Mouse (Mus musculus) liver, postnatal 0 days (tissue): ENCODE results near the gene Ttc39d. TPM values are rescaled to one million over a fixed set of nuclear protein-coding genes. Genes with fewer than 3 reads are reported as not detected.

Source experiments
- ATAC-seq: fragments of 200-750 bp; cut with Nextera tagmentation; 2 replicates; pipeline ENCODE4 v1.8.0; 2017; ENCODE audit warnings: mild to moderate bottlenecking, moderate library complexity
- DNase-seq: peaks from one replicate; pipeline ENCODE4 v3.0.0-alpha.2; 2016
- H3K27ac ChIP-seq: fragments of 300-500 bp; sonication (generic); 2 replicates; pipeline ENCODE4 v1.5.1; 2014; ENCODE audit warnings: antibody characterized with exemption, moderate library complexity, mild to moderate bottlenecking, low read depth
- H3K27me3 ChIP-seq: fragments of 300-500 bp; sonication (generic); 2 replicates; pipeline ENCODE4 v1.6.1; 2014; ENCODE audit warnings: low read length, control low read depth, mixed read lengths; ENCODE audit not compliant: insufficient read depth
- H3K36me3 ChIP-seq: fragments of 300-500 bp; sonication (generic); replicated peaks from 2 replicates; pipeline ENCODE4 v1.6.1; 2014; ENCODE audit warnings: mild to moderate bottlenecking, control low read depth, low read length, moderate library complexity, mixed read lengths; ENCODE audit not compliant: insufficient read depth
- H3K4me1 ChIP-seq: fragments of 300-500 bp; sonication (generic); 2 replicates; pipeline ENCODE4 v1.6.1; 2014; ENCODE audit warnings: antibody characterized with exemption, mild to moderate bottlenecking, control low read depth; ENCODE audit not compliant: insufficient read depth
- H3K4me2 ChIP-seq: fragments of 300-500 bp; sonication (generic); 2 replicates; pipeline ENCODE4 v1.6.1; 2014; ENCODE audit warnings: low read depth, mild to moderate bottlenecking, low read length, moderate library complexity, mixed read lengths
- H3K4me3 ChIP-seq: fragments of 300-500 bp; sonication (generic); 2 replicates; pipeline ENCODE4 v1.5.1; 2014; ENCODE audit warnings: low read depth, low read length
- H3K9ac ChIP-seq: fragments of 300-500 bp; sonication (generic); replicated peaks from 2 replicates; pipeline ENCODE4 v1.6.1; 2014; ENCODE audit warnings: mild to moderate bottlenecking, moderate library complexity
- H3K9me3 ChIP-seq: fragments of 300-500 bp; sonication (generic); 2 replicates; pipeline ENCODE4 v1.6.1; 2016; ENCODE audit warnings: mild to moderate bottlenecking, control low read depth, low read length, mixed read lengths
- CTCF ChIP-seq: sonication (generic); IDR thresholded peaks from 2 replicates; pipeline ENCODE4 v1.5.1; 2016; ENCODE audit warnings: antibody characterized with exemption, low read depth
- EP300 ChIP-seq: IDR thresholded peaks from 2 replicates; pipeline ENCODE4 v1.6.1; 2016; ENCODE audit warnings: antibody characterized with exemption, low read depth, mild to moderate bottlenecking
- WGBS: fragments of 180-500 bp; shearing (Covaris S2); extraction: QIAGEN DNeasy Blood & Tissue Kit; methylation state at CpG from one replicate; pipeline ENCODE4 v1.1.7; 2014; ENCODE audit not compliant: insufficient replicate concordance; 5-methylcytosine and 5-hydroxymethylcytosine counted together
- polyA plus RNA-seq: library from polyadenylated mRNA; unstranded; fragments of >200 nt; fragmentation: Nextera tagmentation; extraction: Ambion mirVana; gene quantifications from 2 replicates; pipeline ENCODE4 v1.2.1, GENCODE M21; 2015

Ttc39d gene
- polyA plus RNA-seq, 1 experiment from 2014 or later = not detected

GRCm38 (mm10) chr17:80236805-80237204, 29.5 kb downstream of the Ttc39d start:
- no peaks in the 10 kb centered on the region for H3K4me1 ChIP-seq
- 73% methylated on average over 3 of the region's 3 CpGs for WGBS
- H3K9me3 ChIP-seq = no peaks in the 10 kb centered on the region
- no peak for DNase-seq
- no peak overlapping the region for H3K9ac ChIP-seq
- peaks cover 12% of the 10 kb centered on the region for H3K36me3 ChIP-seq
- 0 out of 2 replicates have a peak overlapping the region, but pooled peaks have one; percentile 7 for H3K27ac ChIP-seq
- ATAC-seq = 0 out of 2 replicates have a peak, but pooled peaks have one; percentile 23
- TF ChIP-seq CTCF (no peak), EP300 (no peak)
- no peak overlapping the region for H3K4me3 ChIP-seq
- H3K27me3 ChIP-seq = no peaks in the 10 kb centered on the region
- no peak overlapping the region for H3K4me2 ChIP-seq

GRCm38 (mm10) chr17:80237475-80237874, 30.2 kb downstream of the Ttc39d start:
- H3K36me3 ChIP-seq = peaks cover 17% of the 10 kb centered on the region
- H3K27me3 ChIP-seq = no peaks in the 10 kb centered on the region
- no peak for TF ChIP-seq CTCF
- TF ChIP-seq EP300 = no peak
- H3K9ac ChIP-seq = no peak overlapping the region
- H3K4me2 ChIP-seq = no peak overlapping the region
- no peak overlapping the region for H3K27ac ChIP-seq
- 76% methylated on average over 5 of the region's 5 CpGs for WGBS
- H3K4me1 ChIP-seq = no peaks in the 10 kb centered on the region
- DNase-seq (no peak), ATAC-seq (no peak)
- no peaks in the 10 kb centered on the region for H3K9me3 ChIP-seq
- no peak overlapping the region for H3K4me3 ChIP-seq

- Histone ChIP-seq H3K9ac (no peak overlapping the region), H3K27ac (no peak overlapping the region), H3K36me3 (peaks cover 33% of the 10 kb centered on the region), H3K27me3 (no peaks in the 10 kb centered on the region), H3K4me1 (0 out of 2 replicates have a peak, but pooled peaks cover 3% of the 10 kb centered on the region), H3K9me3 (no peaks in the 10 kb centered on the region), H3K4me2 (no peak overlapping the region), H3K4me3 (no peak overlapping the region)
- ATAC-seq (no peak), DNase-seq (no peak)
- WGBS = 85% methylated on average over 9 of the region's 9 CpGs
- TF ChIP-seq EP300 (no peak), CTCF (0 out of 2 replicates have a peak, but pooled peaks have one; percentile 9)
Observed at GRCm38 (mm10) chr17:80241594-80241993, 34.3 kb downstream of the Ttc39d start.

- DNase-seq (no peak), ATAC-seq (peak; percentile 82)
Observed at GRCm38 (mm10) chr17:80243116-80243515, 35.9 kb downstream of the Ttc39d start.

GRCm38 (mm10) chr17:80252757-80253525, 45.7 kb downstream of the Ttc39d start:
- peaks cover 64% of the 10 kb centered on the region for H3K36me3 ChIP-seq
- 64% methylated on average over 13 of the region's 13 CpGs for WGBS

More at GRCm38 (mm10) chr17:80243116-80243515, 35.9 kb downstream of the Ttc39d start:
- H3K4me3 ChIP-seq = no peak overlapping the region
- no peaks in the 10 kb centered on the region for H3K9me3 ChIP-seq
- no peak overlapping the region for H3K4me2 ChIP-seq
- no peaks in the 10 kb centered on the region for H3K27me3 ChIP-seq
- H3K9ac ChIP-seq = no peak overlapping the region
- peaks cover 41% of the 10 kb centered on the region for H3K36me3 ChIP-seq
- WGBS = 65% methylated on average over 13 of the region's 13 CpGs
- H3K4me1 ChIP-seq = 0 out of 2 replicates have a peak, but pooled peaks cover 3% of the 10 kb centered on the region
- TF ChIP-seq EP300 (no peak), CTCF (no peak)
- peak overlapping the region; percentile 3; the same call in 1 of the 2 replicates for H3K27ac ChIP-seq

GRCm38 (mm10) chr17:80254421-80254820, 47.2 kb downstream of the Ttc39d start:
- no peak for TF ChIP-seq CTCF
- ATAC-seq (no peak), DNase-seq (no peak)
- no peak overlapping the region for H3K4me2 ChIP-seq
- H3K4me1 ChIP-seq = no peaks in the 10 kb centered on the region
- H3K27me3 ChIP-seq = no peaks in the 10 kb centered on the region
- no peaks in the 10 kb centered on the region for H3K9me3 ChIP-seq
- peak overlapping the region; percentile 11; the same call in 1 of the 2 replicates for H3K27ac ChIP-seq
- H3K9ac ChIP-seq = no peak overlapping the region
- 89% methylated on average over 5 of the region's 5 CpGs for WGBS
- H3K36me3 ChIP-seq = peaks cover 66% of the 10 kb centered on the region
- no peak overlapping the region for H3K4me3 ChIP-seq

More at GRCm38 (mm10) chr17:80252757-80253525, 45.7 kb downstream of the Ttc39d start:
- Histone ChIP-seq H3K9me3 (no peaks in the 10 kb centered on the region), H3K4me3 (no peak overlapping the region), H3K27ac (peak overlapping the region; percentile 82), H3K27me3 (no peaks in the 10 kb centered on the region), H3K4me1 (no peaks in the 10 kb centered on the region), H3K4me2 (0 out of 2 replicates have a peak overlapping the region, but pooled peaks have one; percentile 42), H3K9ac (no peak overlapping the region)
- TF ChIP-seq CTCF = no peak
- no peak for DNase-seq
- peak; percentile 71 for ATAC-seq
